Mouse (Mus musculus): ENCODE results near the gene Cct3.
"Not testable (repeated sequence)": the region's sequence is repeated elsewhere in the genome, so short reads cannot be mapped to it uniquely, and the experiment has no call there.

DNA sequence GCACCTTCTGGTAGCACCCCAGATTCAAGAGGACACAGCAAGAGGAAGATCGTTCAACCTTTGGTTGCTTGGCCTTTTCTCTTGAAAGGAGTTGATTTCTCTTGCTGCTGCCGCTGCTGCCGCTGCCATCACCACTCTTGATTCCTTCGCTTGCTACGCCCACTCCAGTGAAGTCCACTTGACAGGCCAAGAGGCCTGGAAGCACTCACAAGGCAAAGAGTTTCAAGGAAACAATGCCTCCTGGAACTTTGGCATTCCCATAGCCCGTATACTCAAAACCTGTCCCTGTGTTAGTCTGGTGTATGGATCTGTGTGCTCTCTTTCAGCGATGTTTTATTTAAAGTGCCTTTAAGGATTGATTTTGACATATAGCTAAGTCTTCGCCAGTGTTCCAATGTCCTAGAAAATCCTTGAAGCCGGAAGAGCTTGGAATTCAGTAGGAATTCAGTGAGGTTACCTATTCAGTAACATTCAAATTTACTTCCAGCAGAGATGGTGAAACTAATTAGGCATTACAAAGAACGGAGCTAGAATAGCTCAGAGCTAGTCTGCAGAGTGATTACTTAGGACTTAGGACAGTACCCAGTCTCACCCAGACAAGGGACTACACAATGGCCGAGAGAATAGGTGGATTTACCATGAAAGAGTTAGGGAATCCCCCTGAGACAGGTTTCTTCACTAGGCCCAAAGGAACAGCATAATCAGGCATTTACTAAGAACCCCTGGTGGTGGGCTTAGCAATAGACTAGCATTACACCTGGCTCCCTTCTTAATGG lies 15.6 kb upstream of the Cct3 start:
- TF ChIP-seq CTCF (IDR thresholded peaks at IDR 0.05); POLR2A (IDR thresholded peaks at IDR 0.05; ENCODE audit: insufficient read depth, low read depth, low read length): not testable (repeated sequence)
